Mouse (Mus musculus) CH12.LX (cell line): ENCODE measurements around the gene Fos.

ENCODE experiments used
- CTCF ChIP-seq, 2 experiments: IDR thresholded peaks in 1 of 2; conservative IDR thresholded peaks in 1 of 2; 2 replicates each; pipeline ENCODE4 v1.5.1; 2011 to 2012; ENCODE audit warnings: low read depth in 2 of 2, low read length in 2 of 2, improper control_type of control experiment in 1 of 2, inconsistent platforms in 1 of 2, mild to moderate bottlenecking in 1 of 2, moderate library complexity in 1 of 2
- E2F4 ChIP-seq: IDR thresholded peaks from 2 replicates; pipeline ENCODE4 v1.6.1; 2011; ENCODE audit warnings: low read depth, low read length, improper control_type of control experiment; ENCODE audit not compliant: insufficient replicate concordance
- ELF1 ChIP-seq: IDR thresholded peaks from 2 replicates; pipeline ENCODE4 v1.6.1; 2014; ENCODE audit warnings: low read depth, mild to moderate bottlenecking, inconsistent platforms, low read length, improper control_type of control experiment
- MAX ChIP-seq: IDR thresholded peaks from 2 replicates; pipeline ENCODE4 v1.6.1; 2011; ENCODE audit warnings: low read length, improper control_type of control experiment
- MAZ ChIP-seq: IDR thresholded peaks from 2 replicates; pipeline ENCODE4 v1.6.1; 2012; ENCODE audit warnings: low read depth, mild to moderate bottlenecking, inconsistent platforms, low read length, improper control_type of control experiment, moderate library complexity
- NRF1 ChIP-seq: IDR thresholded peaks from 2 replicates; pipeline ENCODE4 v1.6.1; 2014; ENCODE audit warnings: low read depth, mild to moderate bottlenecking, inconsistent platforms, low read length, improper control_type of control experiment, moderate library complexity
- POLR2A ChIP-seq: IDR thresholded peaks from 2 replicates; pipeline ENCODE4 v1.6.1; 2011; ENCODE audit warnings: low read depth, mild to moderate bottlenecking, improper control_type of control experiment, low read length
- USF1 ChIP-seq: IDR thresholded peaks from 2 replicates; pipeline ENCODE4 v1.6.1; 2014; ENCODE audit warnings: low read depth, mild to moderate bottlenecking, inconsistent platforms, low read length, improper control_type of control experiment
- ZC3H11A ChIP-seq: IDR thresholded peaks from 2 replicates; pipeline ENCODE4 v1.6.1; 2012; ENCODE audit warnings: low read depth, mild to moderate bottlenecking, inconsistent platforms, low read length, improper control_type of control experiment
- ZKSCAN1 ChIP-seq: IDR thresholded peaks from 2 replicates; pipeline ENCODE4 v1.6.1; 2012; ENCODE audit warnings: low read depth, inconsistent platforms, low read length, improper control_type of control experiment, borderline replicate concordance

- TF ChIP-seq POLR2A, result no peak
- no peak for TF ChIP-seq ZKSCAN1
- no peak for TF ChIP-seq MAX
- TF ChIP-seq E2F4, result no peak
- no peak for TF ChIP-seq MAZ
- TF ChIP-seq CTCF (conservative IDR thresholded peaks at IDR 0.05 in 1 of 2, IDR thresholded peaks at IDR 0.05 in 1 of 2; ENCODE audit: low read depth in 2 of 2, low read length in 2 of 2), result no peak
- TF ChIP-seq NRF1, result no peak
- no peak for TF ChIP-seq ZC3H11A
- TF ChIP-seq ELF1, result no peak
- TF ChIP-seq USF1, result no peak
These were observed 24.2 kb upstream of the Fos start for GRCm38 (mm10) chr12:85449478-85449877.
